Mouse (Mus musculus): ENCODE measurements around the gene Mef2d. TPM values are rescaled to one million over a fixed set of nuclear protein-coding genes. Genes with fewer than 3 reads are reported as not detected.
A peak's percentile ranks its signal among the peaks of the same experiment; 100 is the strongest.

Gene Mef2d
- polyA plus RNA-seq, 2 experiments = 6.4 to 10.3 TPM

DNA sequence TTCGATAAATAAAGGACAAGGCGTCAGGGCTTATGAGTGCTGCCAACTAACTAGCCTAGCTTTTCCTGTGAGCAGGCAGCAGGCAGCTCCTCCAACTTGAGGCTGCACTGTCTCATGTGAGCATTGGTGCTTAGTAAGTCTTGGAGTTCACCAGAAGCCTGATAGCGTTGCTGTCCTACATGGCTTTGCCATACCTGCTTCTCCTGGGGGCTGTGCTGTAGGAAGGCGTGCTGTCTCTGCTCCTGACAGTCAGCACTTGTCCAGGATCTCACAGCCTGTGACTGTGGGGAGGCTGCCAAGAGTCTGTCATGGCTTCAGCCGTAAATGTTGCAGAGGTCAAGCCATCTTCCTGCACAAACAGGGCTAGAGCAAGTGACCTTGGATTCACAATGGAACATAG, 23.9 kb downstream of the Mef2d start:
- DNase-seq (ENCODE audit: low read depth in 3 of 3, low spot score in 3 of 3) (no peak), ATAC-seq (ENCODE audit: insufficient read depth) (no peak)
- 79% methylated on average over 5 of the region's 5 CpGs for WGBS (ENCODE audit: insufficient replicate concordance)
- H3K4me3 ChIP-seq (ENCODE audit: insufficient read depth in 1 of 2, low read depth in 2 of 2, low read length in 2 of 2) = no peak overlapping the region
- no peak overlapping the region for H3K4me2 ChIP-seq (ENCODE audit: low read depth)
- TF ChIP-seq CTCF (IDR thresholded peaks at IDR 0.05; ENCODE audit: low read depth) = no peak
- TF ChIP-seq EP300 (IDR thresholded peaks at IDR 0.05; ENCODE audit: low read depth) = no peak
- no peaks in the 10 kb centered on the region for H3K4me1 ChIP-seq (replicated peaks; ENCODE audit: control insufficient read depth in 2 of 2, insufficient read depth in 2 of 2, low read length in 1 of 2)
- H3K9me3 ChIP-seq (ENCODE audit: control insufficient read depth, low read length) = no peaks in the 10 kb centered on the region
- H3K27ac ChIP-seq = no peak overlapping the region
- H3K36me3 ChIP-seq (replicated peaks; ENCODE audit: control insufficient read depth, insufficient read depth, low read depth) = peaks cover 34% of the 10 kb centered on the region
- H3K27me3 ChIP-seq (ENCODE audit: control insufficient read depth, insufficient read depth, low read length) = no peaks in the 10 kb centered on the region
- no peak overlapping the region for H3K9ac ChIP-seq (replicated peaks)

DNA sequence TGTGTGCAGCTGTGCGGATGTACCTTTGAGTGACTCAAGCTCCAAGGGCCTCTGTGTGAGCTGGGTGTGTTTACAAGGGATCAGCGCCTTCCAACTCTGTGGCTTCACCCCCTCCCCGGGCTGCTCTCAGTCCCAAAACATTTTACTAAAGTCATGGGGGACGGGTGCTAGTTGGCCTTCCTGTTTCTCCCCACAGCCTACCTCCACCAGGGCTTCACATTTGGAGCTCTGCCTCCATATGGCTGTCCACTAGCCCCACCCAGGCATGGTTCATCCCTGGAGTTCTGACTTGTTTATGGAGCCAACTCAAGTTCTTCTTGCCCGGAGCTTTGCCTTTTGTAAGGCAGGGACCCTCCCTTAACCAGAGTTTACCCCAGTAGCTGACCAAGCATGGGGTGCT, 28.2 kb downstream of the Mef2d start:
- 72% methylated on average over 5 of the region's 5 CpGs for WGBS (ENCODE audit: insufficient replicate concordance)
- Histone ChIP-seq H3K27ac (no peak overlapping the region), H3K36me3 (replicated peaks; ENCODE audit: control insufficient read depth, insufficient read depth, low read depth) (peaks cover 21% of the 10 kb centered on the region), H3K4me2 (ENCODE audit: low read depth) (no peak overlapping the region), H3K9ac (replicated peaks) (no peak overlapping the region), H3K9me3 (ENCODE audit: control insufficient read depth, low read length) (no peaks in the 10 kb centered on the region), H3K4me3 (ENCODE audit: insufficient read depth in 1 of 2, low read depth in 2 of 2, low read length in 2 of 2) (no peak overlapping the region), H3K4me1 (replicated peaks; ENCODE audit: control insufficient read depth in 2 of 2, insufficient read depth in 2 of 2, low read length in 1 of 2) (no peaks in the 10 kb centered on the region), H3K27me3 (ENCODE audit: control insufficient read depth, insufficient read depth, low read length) (no peaks in the 10 kb centered on the region)
- TF ChIP-seq CTCF (IDR thresholded peaks at IDR 0.05; ENCODE audit: low read depth) = no peak
- TF ChIP-seq EP300 (IDR thresholded peaks at IDR 0.05; ENCODE audit: low read depth) = no peak
- DNase-seq (ENCODE audit: low read depth in 3 of 3, low spot score in 3 of 3) = no peak
- no peak for ATAC-seq (ENCODE audit: insufficient read depth)

DNA sequence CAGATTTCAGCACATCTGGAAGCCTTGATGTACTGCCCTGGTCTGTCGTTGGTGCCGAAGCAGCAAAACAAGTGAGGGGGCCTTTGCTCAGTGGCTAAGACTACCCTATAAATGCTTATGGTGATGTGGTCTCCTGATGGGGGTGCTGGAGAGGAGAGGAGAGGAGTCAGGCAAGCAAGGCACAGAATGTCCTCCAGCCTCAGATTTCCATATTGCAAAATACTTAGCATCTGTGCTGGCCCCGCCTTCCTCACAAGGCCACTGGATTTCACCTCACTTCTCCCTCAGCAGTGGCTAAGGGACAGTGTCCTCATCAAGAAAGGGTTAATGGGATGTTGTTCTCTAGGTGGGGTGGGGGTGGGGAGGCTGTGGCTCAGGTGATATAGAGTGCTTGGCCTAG, 30.3 kb downstream of the Mef2d start:
- ATAC-seq (ENCODE audit: insufficient read depth) = no peak
- Histone ChIP-seq H3K4me1 (replicated peaks; ENCODE audit: control insufficient read depth in 2 of 2, insufficient read depth in 2 of 2, low read length in 1 of 2) (peaks cover 0 to 3% of the 10 kb centered on the region in 2 experiments; a peak in 2 of 4 replicates), H3K4me2 (ENCODE audit: low read depth) (no peak overlapping the region), H3K9ac (replicated peaks) (no peak overlapping the region), H3K9me3 (ENCODE audit: control insufficient read depth, low read length) (no peaks in the 10 kb centered on the region), H3K27me3 (ENCODE audit: control insufficient read depth, insufficient read depth, low read length) (no peaks in the 10 kb centered on the region), H3K36me3 (replicated peaks; ENCODE audit: control insufficient read depth, insufficient read depth, low read depth) (peaks cover 21% of the 10 kb centered on the region), H3K27ac (no peak overlapping the region), H3K4me3 (ENCODE audit: insufficient read depth in 1 of 2, low read depth in 2 of 2, low read length in 2 of 2) (no peak overlapping the region)
- WGBS (ENCODE audit: insufficient replicate concordance) = 71% methylated on average over 3 of the region's 3 CpGs
- TF ChIP-seq EP300 (IDR thresholded peaks at IDR 0.05; ENCODE audit: low read depth) (no peak), CTCF (IDR thresholded peaks at IDR 0.05; ENCODE audit: low read depth) (no peak)
- DNase-seq (ENCODE audit: low read depth in 3 of 3, low spot score in 3 of 3) = no peak

DNA sequence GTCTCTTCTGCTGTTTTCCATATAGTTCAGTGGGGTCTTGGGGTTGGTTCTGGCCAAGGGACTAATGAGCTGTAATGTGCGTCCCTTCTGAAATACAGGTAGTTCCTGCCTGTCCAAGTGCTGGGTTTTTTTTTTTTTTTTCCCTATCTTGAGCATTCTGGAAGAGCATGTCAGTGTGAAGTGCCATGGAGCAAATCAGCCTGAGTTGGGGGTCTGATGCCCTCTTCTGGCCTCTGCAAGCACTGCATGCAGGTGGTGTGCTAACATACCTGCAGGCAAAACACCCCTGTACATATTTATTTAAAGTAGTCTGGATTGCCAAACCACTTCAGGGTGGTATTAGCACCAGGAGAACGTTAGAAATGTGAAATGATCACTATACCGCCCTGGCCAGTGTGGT, 31.2 kb downstream of the Mef2d start:
- H3K4me1 ChIP-seq (replicated peaks; ENCODE audit: control insufficient read depth in 2 of 2, insufficient read depth in 2 of 2, low read length in 1 of 2) = peaks cover 0 to 3% of the 10 kb centered on the region in 2 experiments; a peak in 2 of 4 replicates
- peaks cover 14% of the 10 kb centered on the region for H3K36me3 ChIP-seq (replicated peaks; ENCODE audit: control insufficient read depth, insufficient read depth, low read depth)
- ATAC-seq (ENCODE audit: insufficient read depth) (no peak), DNase-seq (ENCODE audit: low read depth in 3 of 3, low spot score in 3 of 3) (no peak)
- no peaks in the 10 kb centered on the region for H3K27me3 ChIP-seq (ENCODE audit: control insufficient read depth, insufficient read depth, low read length)
- WGBS (ENCODE audit: insufficient replicate concordance) = 51% methylated on average over 3 of the region's 3 CpGs
- no peak overlapping the region for H3K4me3 ChIP-seq (ENCODE audit: insufficient read depth in 1 of 2, low read depth in 2 of 2, low read length in 2 of 2)
- no peak overlapping the region for H3K4me2 ChIP-seq (ENCODE audit: low read depth)
- H3K9ac ChIP-seq (replicated peaks) = no peak overlapping the region
- no peaks in the 10 kb centered on the region for H3K9me3 ChIP-seq (ENCODE audit: control insufficient read depth, low read length)
- TF ChIP-seq CTCF (IDR thresholded peaks at IDR 0.05; ENCODE audit: low read depth) (peak; percentile 78), EP300 (IDR thresholded peaks at IDR 0.05; ENCODE audit: low read depth) (no peak)
- H3K27ac ChIP-seq = no peak overlapping the region

DNA sequence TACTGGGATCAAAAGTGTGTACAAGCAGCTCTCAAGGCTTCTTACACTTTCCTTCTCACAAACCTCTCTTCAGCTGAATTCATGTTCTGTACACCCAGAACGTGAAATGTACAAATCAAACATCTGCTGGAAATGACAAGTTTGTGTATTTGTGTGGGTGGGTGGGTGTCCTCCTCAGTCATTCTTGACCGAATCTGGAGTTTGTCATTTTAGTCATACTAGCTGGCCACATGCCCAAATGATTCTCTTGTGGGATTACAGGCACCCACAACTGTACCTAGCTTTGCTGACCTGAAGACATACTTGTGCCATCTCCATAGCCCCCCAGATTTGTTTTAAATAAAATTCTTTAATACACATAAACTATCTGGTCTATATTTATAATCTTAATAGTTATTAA, 32.7 kb downstream of the Mef2d start:
- Histone ChIP-seq H3K4me1 (replicated peaks; ENCODE audit: control insufficient read depth in 2 of 2, insufficient read depth in 2 of 2, low read length in 1 of 2) (peaks cover 0 to 3% of the 10 kb centered on the region in 2 experiments; a peak in 2 of 4 replicates), H3K4me3 (ENCODE audit: insufficient read depth in 1 of 2, low read depth in 2 of 2, low read length in 2 of 2) (no peak overlapping the region), H3K36me3 (replicated peaks; ENCODE audit: control insufficient read depth, insufficient read depth, low read depth) (peaks cover 6% of the 10 kb centered on the region), H3K4me2 (ENCODE audit: low read depth) (no peak overlapping the region), H3K27ac (no peak overlapping the region), H3K9ac (replicated peaks) (no peak overlapping the region), H3K27me3 (ENCODE audit: control insufficient read depth, insufficient read depth, low read length) (no peaks in the 10 kb centered on the region), H3K9me3 (ENCODE audit: control insufficient read depth, low read length) (no peaks in the 10 kb centered on the region)
- no peak for DNase-seq (ENCODE audit: low read depth in 3 of 3, low spot score in 3 of 3)
- no peak for ATAC-seq (ENCODE audit: insufficient read depth)
- TF ChIP-seq CTCF (IDR thresholded peaks at IDR 0.05; ENCODE audit: low read depth) = no peak
- no peak for TF ChIP-seq EP300 (IDR thresholded peaks at IDR 0.05; ENCODE audit: low read depth)
- WGBS (ENCODE audit: insufficient replicate concordance) = 63% methylated on average over 2 of the region's 2 CpGs

Measured in liver, embryonic 14.5 days (tissue).